Mouse (Mus musculus) embryo, embryonic 10 days (tissue): ENCODE measurements around the gene Ube2q2.
"Not testable (repeated sequence)": the region's sequence is repeated elsewhere in the genome, so short reads cannot be mapped to it uniquely, and the experiment has no call there.

ENCODE experiments used
- DNase-seq: peaks from one replicate; pipeline ENCODE4 v3.0.0-alpha.2; 2015; ENCODE audit warnings: low spot score

The Ube2q2 gene

DNA sequence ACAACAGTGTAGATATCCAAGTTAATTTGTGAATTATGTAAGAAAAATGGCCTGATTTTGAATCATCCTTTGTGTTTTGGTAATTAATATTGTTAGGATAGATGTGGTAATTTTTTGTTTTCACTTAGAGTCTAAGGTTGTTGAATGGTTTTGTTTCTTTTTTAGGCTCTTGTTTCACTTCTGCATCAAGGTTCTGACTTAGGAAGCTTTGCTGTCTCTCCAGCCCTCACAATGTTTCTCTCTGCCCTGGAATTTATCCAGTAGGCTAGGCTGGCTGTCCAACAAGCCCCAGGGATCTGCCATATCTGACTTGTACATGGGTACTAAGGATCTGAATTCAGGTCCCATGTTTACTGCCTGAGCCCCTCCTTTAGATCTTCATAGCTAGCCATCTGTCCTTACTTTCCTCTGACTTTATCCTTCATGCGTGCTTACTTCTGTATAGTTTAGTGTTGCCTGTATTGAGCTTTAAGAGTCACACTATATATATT, 23.6 kb downstream of the Ube2q2 start:
- DNase-seq, result no peak

DNA sequence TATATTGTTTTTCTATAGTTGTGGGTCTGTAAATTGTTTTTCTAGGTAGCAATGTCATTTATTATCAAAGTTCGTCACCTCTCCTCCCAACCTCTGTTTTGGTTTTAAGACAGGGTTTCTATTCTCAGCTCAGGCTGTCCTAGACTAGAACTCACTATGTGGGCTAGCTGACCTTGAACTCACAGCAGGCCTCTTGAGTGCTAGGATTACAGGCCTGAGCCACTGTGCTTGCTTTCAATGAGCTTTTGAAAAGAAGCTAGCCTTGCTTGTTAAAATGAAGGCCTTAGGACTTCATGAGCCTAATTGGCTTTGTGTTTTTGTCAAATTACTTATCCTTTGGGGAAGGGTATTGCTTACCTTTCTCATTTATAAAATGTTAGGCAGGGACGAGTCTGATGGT, 25.6 kb downstream of the Ube2q2 start:
- no peak for DNase-seq

- DNase-seq, result no peak
Measured at GRCm38 (mm10) chr9:55195876-55196275, 47.2 kb downstream of the Ube2q2 start.

DNA sequence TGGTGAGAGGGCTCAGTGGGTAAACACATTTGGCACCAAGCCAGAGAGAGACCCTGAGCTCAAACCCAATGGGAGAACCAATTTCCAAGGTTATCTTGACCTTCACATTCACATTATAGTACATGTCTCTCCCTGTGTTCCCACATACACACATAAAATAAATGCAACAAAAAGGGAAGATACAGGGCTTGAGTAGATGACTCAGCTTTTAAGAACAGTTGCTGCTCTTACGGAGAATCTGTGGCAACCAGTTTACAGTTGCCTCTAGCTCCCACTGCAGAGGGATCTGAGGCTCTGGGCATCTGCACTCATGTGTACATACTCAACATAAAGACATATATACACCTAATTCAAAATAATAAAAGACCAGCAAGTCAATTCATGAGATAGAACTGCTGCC, 49.6 kb downstream of the Ube2q2 start:
- DNase-seq, result no peak

DNA sequence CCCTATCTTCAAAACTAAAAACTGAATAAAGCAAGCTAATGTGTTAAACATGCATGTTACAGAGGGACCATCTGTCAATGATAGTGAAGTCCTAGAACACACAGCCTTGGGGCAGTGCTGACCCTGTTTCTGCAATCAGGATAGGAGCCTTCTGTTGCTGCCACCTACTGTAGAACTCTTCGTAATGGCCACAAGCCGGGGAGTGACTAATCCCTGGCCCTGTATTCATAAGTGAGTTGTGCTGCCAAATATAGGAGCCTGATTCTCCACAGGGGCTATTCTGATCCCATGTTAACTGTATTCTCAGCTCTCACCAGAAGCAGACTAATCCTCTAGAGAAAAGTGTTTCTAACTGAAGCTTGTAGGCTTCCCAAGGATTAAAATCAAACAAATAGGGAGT, 50.7 kb downstream of the Ube2q2 start:
- DNase-seq, result no peak

GRCm38 (mm10) chr9:55208458-55208789, 59.8 kb downstream of the Ube2q2 start:
- DNase-seq, result no peak

- peak; percentile 95 for DNase-seq
Measured at GRCm38 (mm10) chr9:55208790-55209481, 60.3 kb downstream of the Ube2q2 start, which contains the start of gene Fbxo22. Gene Fbxo22 (plus strand): TSS chr9:55208925.

GRCm38 (mm10) chr9:55211611-55212010, 63.0 kb downstream of the Ube2q2 start:
- DNase-seq, result no peak

GRCm38 (mm10) chr9:55213396-55213795, 64.7 kb downstream of the Ube2q2 start:
- no peak for DNase-seq

DNA sequence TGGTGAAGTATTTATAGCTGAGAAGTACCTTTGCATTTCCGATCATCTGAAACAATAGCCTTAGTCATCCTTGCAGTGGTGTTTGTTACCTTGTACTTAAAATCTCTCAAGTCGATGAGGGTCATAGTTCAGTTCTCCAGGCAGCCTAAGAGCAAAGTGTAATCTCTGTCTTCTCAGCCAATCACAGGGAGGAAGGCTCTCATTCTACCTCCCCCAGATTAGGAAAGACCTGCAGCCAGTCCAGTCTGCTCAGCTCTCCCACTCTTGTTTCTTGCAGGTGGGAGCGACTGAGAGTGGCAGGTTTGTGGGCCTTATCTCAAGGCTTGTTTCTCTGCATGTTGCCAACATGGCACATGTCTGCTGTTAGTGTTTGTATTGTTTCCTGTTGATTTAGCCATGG, 66.4 kb downstream of the Ube2q2 start:
- no peak for DNase-seq

DNA sequence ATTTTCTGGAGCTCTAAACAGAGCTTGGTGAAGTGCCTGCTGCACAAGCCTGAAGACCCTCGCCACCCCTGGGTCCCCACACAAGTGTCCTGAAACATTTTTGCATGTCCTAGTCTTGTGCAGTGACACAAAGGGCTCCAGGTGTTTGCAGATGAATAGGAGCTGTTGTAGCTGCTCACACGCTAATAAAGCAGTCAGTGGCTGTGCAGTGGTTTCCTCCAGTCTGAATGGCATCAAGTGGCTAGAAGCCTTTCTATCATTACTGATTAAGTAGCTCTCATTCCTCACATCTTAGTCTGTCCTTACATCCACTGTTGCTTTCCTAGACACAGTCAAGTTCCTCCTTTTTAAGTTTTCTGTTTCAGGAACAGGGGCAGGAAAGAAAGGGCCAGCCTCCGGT, 67.0 kb downstream of the Ube2q2 start:
- no peak for DNase-seq

DNA sequence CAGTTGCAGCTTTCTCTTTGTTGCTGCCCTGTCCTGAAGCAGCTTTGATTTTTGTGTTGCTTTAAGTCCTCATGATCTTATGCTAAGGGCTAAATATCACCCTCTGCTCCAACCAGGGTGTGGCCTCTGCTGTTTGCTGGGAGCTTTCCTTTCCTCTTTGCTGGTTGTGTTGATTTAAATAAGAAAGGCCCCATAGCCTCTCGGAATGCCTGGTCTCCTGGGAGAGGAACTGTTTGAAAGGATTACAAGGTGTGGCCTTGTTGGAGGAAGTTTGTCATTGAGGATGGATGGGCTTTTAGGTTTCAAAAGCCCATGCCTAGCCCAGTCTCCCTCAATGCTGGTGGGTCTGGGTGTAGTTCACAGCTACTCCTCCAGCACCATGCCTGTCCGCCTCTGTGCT, 67.4 kb downstream of the Ube2q2 start:
- no peak for DNase-seq

GRCm38 (mm10) chr9:55217381-55217780, 68.7 kb downstream of the Ube2q2 start:
- no peak for DNase-seq

DNA sequence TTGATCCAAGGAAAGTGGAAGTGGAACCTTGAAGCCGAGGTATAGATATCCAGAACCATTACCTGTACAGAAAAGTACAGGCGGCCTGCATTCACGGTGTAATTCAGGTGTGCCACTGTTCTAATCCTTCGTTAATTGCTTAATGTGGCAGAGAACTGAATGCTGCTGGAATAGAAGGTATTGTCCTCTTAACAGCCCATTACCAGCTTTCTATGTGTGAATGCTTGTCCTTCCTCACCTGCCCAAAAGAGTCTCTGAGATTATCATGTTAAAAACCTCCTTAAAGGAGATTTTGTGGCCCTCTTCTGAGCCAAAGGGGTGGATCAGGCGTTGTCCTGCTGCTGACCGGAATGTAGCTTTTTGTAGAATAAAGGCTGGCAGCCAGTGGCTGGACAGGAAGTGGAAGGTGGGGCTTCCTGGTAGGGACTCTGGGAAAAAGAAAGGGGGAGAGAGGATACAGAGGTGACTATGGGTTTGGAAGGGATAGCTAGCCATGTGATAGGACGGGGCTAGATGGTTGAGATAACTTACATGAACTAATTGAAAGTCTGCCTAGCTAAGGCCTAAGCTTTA, 76.6 kb downstream of the Ube2q2 start:
- DNase-seq, result no peak

GRCm38 (mm10) chr9:55226251-55226650, 77.6 kb downstream of the Ube2q2 start:
- DNase-seq, result no peak

DNA sequence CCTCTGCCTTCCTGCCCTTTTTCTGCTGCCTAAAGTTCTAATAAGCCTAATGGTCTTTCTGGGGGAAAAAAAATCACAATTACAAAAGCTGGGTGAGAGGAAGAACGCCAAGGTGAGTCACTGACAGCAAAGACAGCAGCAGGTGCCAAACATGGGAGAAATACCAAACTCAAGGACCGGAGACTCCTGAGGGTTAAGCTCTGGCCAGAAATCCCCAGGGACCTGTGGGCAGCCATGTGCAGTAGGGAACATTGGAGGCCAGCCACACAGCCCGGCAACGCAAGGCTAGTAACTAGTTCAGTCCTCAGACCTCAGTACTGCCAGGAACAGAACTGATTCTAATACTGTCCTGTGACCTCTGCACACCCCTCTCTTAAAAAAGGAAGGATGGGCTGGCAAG, 79.5 kb downstream of the Ube2q2 start:
- DNase-seq, result no peak

DNA sequence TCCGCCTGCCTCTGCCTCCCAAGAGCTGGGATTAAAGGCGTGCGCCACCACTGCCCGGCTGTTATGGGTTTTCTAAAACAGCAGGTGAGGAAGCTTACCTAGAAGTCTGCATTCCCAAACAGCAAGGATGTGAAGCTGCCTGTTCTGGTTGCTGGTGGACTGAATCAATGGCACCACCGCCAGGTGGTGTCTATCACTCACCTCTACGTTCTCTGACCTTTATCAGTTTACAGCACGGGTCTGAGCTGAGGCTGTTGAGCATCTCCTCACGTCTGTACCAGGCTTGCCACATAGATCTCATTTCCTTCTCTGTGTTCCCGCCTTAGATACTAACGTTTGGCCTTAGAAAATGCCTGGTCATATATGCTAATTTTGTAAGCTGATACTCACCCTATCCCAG, 80.4 kb downstream of the Ube2q2 start:
- no peak for DNase-seq

DNA sequence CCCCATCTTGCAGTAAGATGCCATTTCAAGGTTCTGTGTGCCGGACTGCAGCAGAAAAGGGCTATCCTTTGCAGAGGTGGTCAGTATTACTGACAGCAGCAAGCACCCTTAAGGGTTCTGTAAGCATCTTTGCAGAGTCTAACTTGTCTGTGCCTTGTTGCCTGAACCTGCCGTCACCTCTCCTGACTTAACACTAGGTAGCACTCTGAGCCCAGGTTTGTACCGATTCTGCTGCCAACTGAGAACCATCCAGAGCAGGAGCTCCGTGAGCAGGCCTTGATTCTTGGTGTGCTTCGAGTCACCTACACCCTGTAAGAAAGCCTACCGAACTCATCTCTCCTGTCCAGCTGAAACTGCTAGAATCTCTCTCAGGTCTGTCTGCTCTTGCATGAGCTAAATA, 82.9 kb downstream of the Ube2q2 start:
- peak; percentile 18 for DNase-seq

GRCm38 (mm10) chr9:55232110-55232509, 83.5 kb downstream of the Ube2q2 start:
- no peak for DNase-seq

DNA sequence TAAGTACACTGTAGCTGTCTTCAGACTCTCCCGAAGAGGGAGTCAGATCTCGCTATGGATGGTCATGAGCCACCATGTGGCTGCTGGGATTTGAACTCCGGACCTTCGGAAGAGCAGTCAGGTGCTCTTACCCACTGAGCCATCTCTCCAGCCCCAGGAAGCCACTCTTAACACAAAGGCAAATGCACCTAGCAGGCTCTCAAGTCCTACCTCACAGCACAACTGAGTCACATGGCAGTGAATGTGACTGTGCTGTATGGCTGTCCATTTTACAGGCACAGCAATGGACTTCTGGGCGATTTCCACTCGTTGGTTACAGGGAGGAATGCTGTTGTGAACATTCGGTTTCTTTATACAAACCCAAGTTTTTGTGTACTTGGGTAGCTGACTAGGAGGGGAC, 83.9 kb downstream of the Ube2q2 start:
- DNase-seq, result no peak

- not testable (repeated sequence) for DNase-seq
Measured at GRCm38 (mm10) chr9:55233076-55233475, 84.4 kb downstream of the Ube2q2 start.

GRCm38 (mm10) chr9:55236235-55237165, 87.8 kb downstream of the Ube2q2 start:
- DNase-seq, result no peak

DNA sequence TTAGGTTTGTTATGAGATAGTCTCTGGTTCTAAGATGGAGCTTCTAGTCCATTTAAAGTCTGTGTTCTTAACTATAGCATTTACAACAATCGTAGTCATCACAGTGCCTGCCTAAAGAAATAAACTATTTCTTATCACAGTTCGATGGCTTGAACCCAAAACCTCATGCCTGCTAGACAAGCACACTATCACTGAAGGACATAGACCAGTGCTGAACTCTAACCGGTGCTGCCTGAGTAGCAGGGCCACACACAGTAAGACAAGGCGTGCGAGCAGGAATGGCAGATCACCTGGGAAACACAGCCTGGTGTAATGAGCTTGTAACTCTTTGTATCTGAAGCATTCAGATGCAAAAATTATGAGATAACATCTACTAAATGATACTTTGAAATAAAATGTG, 92.2 kb downstream of the Ube2q2 start:
- no peak for DNase-seq
